Mouse (Mus musculus) E14TG2a.4 (cell line): ENCODE results near the gene Arhgap32.
"Not testable (repeated sequence)": the region's sequence is repeated elsewhere in the genome, so short reads cannot be mapped to it uniquely, and the experiment has no call there.

Experiments used
- H3K27me3 ChIP-seq: 2 replicates; pipeline ENCODE4 v1.6.1; 2014; ENCODE audit warnings: low read length, control low read depth; ENCODE audit not compliant: insufficient read depth
- H3K36me3 ChIP-seq: 2 replicates; pipeline ENCODE4 v1.6.1; 2014; ENCODE audit warnings: low read length, control low read depth; ENCODE audit not compliant: insufficient read depth
- H3K4me1 ChIP-seq: replicated peaks from 2 replicates; pipeline ENCODE4 v1.6.1; 2014; ENCODE audit warnings: low read depth, low read length, control low read depth
- H3K4me3 ChIP-seq: replicated peaks from 2 replicates; pipeline ENCODE4 v1.5.1; 2014; ENCODE audit warnings: mild to moderate bottlenecking, low read length
- H3K9me3 ChIP-seq: 2 replicates; pipeline ENCODE4 v1.6.1; 2014; ENCODE audit warnings: low read length, control low read depth
- CTCF ChIP-seq: conservative IDR thresholded peaks from 2 replicates; pipeline ENCODE4 v1.5.1; 2014; ENCODE audit warnings: low read length
- NANOG ChIP-seq: IDR thresholded peaks from 2 replicates; pipeline ENCODE4 v1.6.1; 2014; ENCODE audit warnings: borderline replicate concordance, low read length, mixed read lengths
- POU5F1 ChIP-seq: IDR thresholded peaks from 2 replicates; pipeline ENCODE4 v1.6.1; 2014; ENCODE audit warnings: low read length, borderline replicate concordance

The Arhgap32 gene

GRCm38 (mm10) chr9:32157201-32157600 lies 41.3 kb downstream of the Arhgap32 start:
- Histone ChIP-seq H3K27me3 (no peaks in the 10 kb centered on the region), H3K4me3 (no peak overlapping the region), H3K4me1 (no peaks in the 10 kb centered on the region), H3K36me3 (peaks cover 18% of the 10 kb centered on the region), H3K9me3 (no peaks in the 10 kb centered on the region)
- no peak for TF ChIP-seq NANOG
- no peak for TF ChIP-seq POU5F1
- no peak for TF ChIP-seq CTCF

- TF ChIP-seq NANOG (no peak), CTCF (peak; percentile 85), POU5F1 (no peak)
- no peaks in the 10 kb centered on the region for H3K9me3 ChIP-seq
- no peaks in the 10 kb centered on the region for H3K27me3 ChIP-seq
- H3K36me3 ChIP-seq, result peaks cover 10% of the 10 kb centered on the region; the same call in 1 of the 2 replicates
- H3K4me1 ChIP-seq, result no peaks in the 10 kb centered on the region
- H3K4me3 ChIP-seq, result no peak overlapping the region
Measured at GRCm38 (mm10) chr9:32158837-32159543, 43.1 kb downstream of the Arhgap32 start.

- H3K4me3 ChIP-seq, result no peak overlapping the region
- H3K36me3 ChIP-seq, result peaks cover 10% of the 10 kb centered on the region; the same call in 1 of the 2 replicates
- TF ChIP-seq POU5F1, result no peak
- no peak for TF ChIP-seq CTCF
- no peak for TF ChIP-seq NANOG
- no peaks in the 10 kb centered on the region for H3K9me3 ChIP-seq
- no peaks in the 10 kb centered on the region for H3K27me3 ChIP-seq
- no peaks in the 10 kb centered on the region for H3K4me1 ChIP-seq
Measured at GRCm38 (mm10) chr9:32159724-32160123, 43.8 kb downstream of the Arhgap32 start.

GRCm38 (mm10) chr9:32162792-32163191 lies 46.9 kb downstream of the Arhgap32 start:
- no peak for TF ChIP-seq NANOG
- no peak for TF ChIP-seq POU5F1
- TF ChIP-seq CTCF, result no peak
- Histone ChIP-seq H3K4me3 (no peak overlapping the region), H3K27me3 (no peaks in the 10 kb centered on the region), H3K9me3 (no peaks in the 10 kb centered on the region), H3K4me1 (no peaks in the 10 kb centered on the region), H3K36me3 (peaks cover 18% of the 10 kb centered on the region)

- not testable (repeated sequence) for H3K27me3 ChIP-seq, H3K4me1 ChIP-seq
Measured at GRCm38 (mm10) chr9:32163820-32164219, 47.9 kb downstream of the Arhgap32 start.

GRCm38 (mm10) chr9:32168546-32169137 lies 52.7 kb downstream of the Arhgap32 start:
- TF ChIP-seq POU5F1, result no peak
- TF ChIP-seq NANOG, result no peak
- TF ChIP-seq CTCF, result no peak
- Histone ChIP-seq H3K27me3 (no peaks in the 10 kb centered on the region), H3K4me3 (no peak overlapping the region), H3K9me3 (no peaks in the 10 kb centered on the region), H3K36me3 (peaks cover 29% of the 10 kb centered on the region), H3K4me1 (peaks cover 7% of the 10 kb centered on the region; the same call in 1 of the 2 replicates)

More at GRCm38 (mm10) chr9:32163820-32164219, 47.9 kb downstream of the Arhgap32 start:
- H3K9me3 ChIP-seq, H3K4me3 ChIP-seq: not testable (repeated sequence)
- peaks cover 18% of the 10 kb centered on the region for H3K36me3 ChIP-seq

GRCm38 (mm10) chr9:32170713-32171112 lies 54.8 kb downstream of the Arhgap32 start:
- no peaks in the 10 kb centered on the region for H3K27me3 ChIP-seq
- no peak for TF ChIP-seq POU5F1
- no peak overlapping the region for H3K4me3 ChIP-seq

GRCm38 (mm10) chr9:32176612-32177011 lies 60.7 kb downstream of the Arhgap32 start:
- H3K4me1 ChIP-seq, result peaks cover 7% of the 10 kb centered on the region; the same call in 1 of the 2 replicates
- H3K27me3 ChIP-seq, result no peaks in the 10 kb centered on the region
- H3K36me3 ChIP-seq, result peaks cover 7% of the 10 kb centered on the region
- no peak overlapping the region for H3K4me3 ChIP-seq
- TF ChIP-seq POU5F1 (no peak), CTCF (no peak), NANOG (no peak)
- no peaks in the 10 kb centered on the region for H3K9me3 ChIP-seq

More at GRCm38 (mm10) chr9:32170713-32171112, 54.8 kb downstream of the Arhgap32 start:
- Histone ChIP-seq H3K4me1 (peaks cover 7% of the 10 kb centered on the region; the same call in 1 of the 2 replicates), H3K9me3 (no peaks in the 10 kb centered on the region), H3K36me3 (peaks cover 24% of the 10 kb centered on the region)

GRCm38 (mm10) chr9:32181170-32181569 lies 65.2 kb downstream of the Arhgap32 start:
- H3K4me3 ChIP-seq, result no peak overlapping the region
- TF ChIP-seq CTCF (no peak), POU5F1 (no peak), NANOG (no peak)
- H3K9me3 ChIP-seq, result no peaks in the 10 kb centered on the region
- H3K27me3 ChIP-seq, result no peaks in the 10 kb centered on the region
- H3K4me1 ChIP-seq, result no peaks in the 10 kb centered on the region
- peaks cover 37% of the 10 kb centered on the region for H3K36me3 ChIP-seq
